Mouse (Mus musculus): ENCODE measurements around the gene Gadd45a. TPM values are rescaled to one million over a fixed set of nuclear protein-coding genes. Genes with fewer than 3 reads are reported as not detected.

The Gadd45a gene
- total RNA-seq, 2 experiments from 2014 or later, result 5.1 to 7.6 TPM

- DNase-seq (ENCODE audit: low spot score in 2 of 2), result no peak
These were observed 49.6 kb downstream of the Gadd45a start for GRCm38 (mm10) chr6:66987643-66988042.

- DNase-seq (ENCODE audit: low spot score in 2 of 2), result no peak
These were observed 51.2 kb downstream of the Gadd45a start for GRCm38 (mm10) chr6:66986063-66986462.

- no peak for DNase-seq (ENCODE audit: low spot score in 2 of 2)
These were observed 51.8 kb downstream of the Gadd45a start for GRCm38 (mm10) chr6:66985500-66985899.

Other genes with a start within 250 kb of the Gadd45a start
- gene Vmn1r39, start 226.8 kb downstream of the Gadd45a start, total RNA-seq (2021), result not detected
- 10 to 100 TPM; 88.0 to 94.4 TPM for gene Gng12, start 141.1 kb downstream of the Gadd45a start, total RNA-seq (2021)
- gene Serbp1, start 200.7 kb upstream of the Gadd45a start, total RNA-seq (2021), result 100 to 1,000 TPM; 293 to 314 TPM

All from layer of hippocampus, postnatal 10 days (tissue).